Mouse (Mus musculus): ENCODE measurements around the gene Alox12.

- TF ChIP-seq CTCF (IDR thresholded peaks at IDR 0.05; ENCODE audit: borderline replicate concordance, insufficient read depth, low read length) (no peak), POLR2A (IDR thresholded peaks at IDR 0.05; ENCODE audit: low read depth, low read length) (no peak)
These were observed 21.1 kb downstream of the Alox12 start for GRCm38 (mm10) chr11:70234037-70234436.
